In genomic region chr13:16838409-16838808, GRCm38 (mm10) we compare ENCODE assay signal across 35 mouse cellular contexts.
"Had no signal": no experiment of that assay in that cellular context is flagged by ENCODE, and none has a peak within 500 bp of the region (broad histone marks: within the 10 kb centered on the region; RNA-seq: fewer than 3 reads in every experiment).

No protein-coding gene starts in this region.

- H3K36me3 ChIP-seq: heart, embryonic 12.5 days; heart, embryonic 13.5 days; heart, embryonic 15.5 days; hindbrain, embryonic 10.5 days; hindbrain, embryonic 12.5 days; hindbrain, embryonic 13.5 days; hindbrain, embryonic 15.5 days; intestine, embryonic 15.5 days; kidney, embryonic 15.5 days had no signal

- H3K27ac ChIP-seq: heart, embryonic 13.5 days; heart, embryonic 15.5 days; hindbrain, embryonic 10.5 days; hindbrain, embryonic 12.5 days; hindbrain, embryonic 13.5 days; hindbrain, embryonic 14.5 days; hindbrain, embryonic 15.5 days; hindbrain, postnatal 0 days; intestine, embryonic 15.5 days; kidney, embryonic 15.5 days; kidney, postnatal 0 days; layer of hippocampus, adult 2 months; left cerebral cortex, adult 2 months had no signal

- H3K9me3 ChIP-seq: heart, embryonic 12.5 days; heart, embryonic 13.5 days; heart, embryonic 15.5 days; hindbrain, embryonic 10.5 days; hindbrain, embryonic 12.5 days; hindbrain, embryonic 13.5 days; hindbrain, embryonic 15.5 days; intestine, embryonic 15.5 days; kidney, embryonic 15.5 days had no signal

- H3K4me2 ChIP-seq: heart, embryonic 11.5 days; heart, embryonic 12.5 days; heart, embryonic 13.5 days; heart, embryonic 15.5 days; hindbrain, embryonic 12.5 days; hindbrain, embryonic 13.5 days; hindbrain, embryonic 14.5 days; hindbrain, embryonic 15.5 days; intestine, embryonic 15.5 days; kidney, embryonic 15.5 days had no signal

- H3K4me1 ChIP-seq: heart, embryonic 12.5 days; heart, embryonic 13.5 days; heart, embryonic 15.5 days; hindbrain, embryonic 10.5 days; hindbrain, embryonic 12.5 days; hindbrain, embryonic 13.5 days; hindbrain, embryonic 15.5 days; intestine, embryonic 15.5 days; kidney, embryonic 15.5 days had no signal

- H3K9ac ChIP-seq: heart, embryonic 12.5 days; heart, embryonic 13.5 days; heart, embryonic 15.5 days; hindbrain, embryonic 12.5 days; hindbrain, embryonic 13.5 days; hindbrain, embryonic 14.5 days; hindbrain, embryonic 15.5 days; intestine, embryonic 15.5 days; kidney, embryonic 15.5 days had no signal

- H3K27me3 ChIP-seq: heart, embryonic 12.5 days; heart, embryonic 13.5 days; heart, embryonic 15.5 days; hindbrain, embryonic 12.5 days; hindbrain, embryonic 13.5 days; hindbrain, embryonic 15.5 days; intestine, embryonic 15.5 days; kidney, embryonic 15.5 days had no signal

- DNase-seq: heart, postnatal 10 days; heart, postnatal 14 days; heart, postnatal 36 days; heart, postnatal 4 days; kidney, adult 11 months; kidney, adult 18-20 months; kidney, adult 2 months; kidney, adult 8-10 months; kidney, adult 9 months; kidney, postnatal 10 days; kidney, postnatal 14 days; kidney, postnatal 25 days; kidney, postnatal 36 days; kidney, postnatal 4 days; layer of hippocampus, adult 9-11 months; layer of hippocampus, postnatal 36 days had no signal

- H3K4me3 ChIP-seq: heart, embryonic 12.5 days; heart, embryonic 13.5 days; heart, embryonic 15.5 days; hindbrain, embryonic 10.5 days; hindbrain, embryonic 12.5 days; hindbrain, embryonic 13.5 days; hindbrain, embryonic 15.5 days; intestine, embryonic 15.5 days; kidney, embryonic 15.5 days; layer of hippocampus, adult 2 months; left cerebral cortex, adult 2 months had no signal

- ATAC-seq: hindbrain, embryonic 16.5 days; hindbrain, postnatal 0 days; inflammation-experienced regulatory T-cells, adult 6 months; intestine, embryonic 15.5 days; intestine, embryonic 16.5 days; intestine, postnatal 0 days had no signal
